Mouse (Mus musculus): ENCODE measurements around the gene Zfpm1. TPM values are rescaled to one million over a fixed set of nuclear protein-coding genes. Genes with fewer than 3 reads are reported as not detected.

Gene Zfpm1
- polyA plus RNA-seq, 1 experiment from 2014 or later = 2.1 TPM

GRCm38 (mm10) chr8:122362967-122363366 is 81.0 kb downstream of the Zfpm1 start:
- Histone ChIP-seq H3K4me1 (ENCODE audit: control insufficient read depth, insufficient read depth, low read length) (no peaks in the 10 kb centered on the region), H3K27ac (ENCODE audit: low read length) (no peak overlapping the region), H3K27me3 (ENCODE audit: control insufficient read depth, insufficient read depth, low read length) (no peaks in the 10 kb centered on the region), H3K9me3 (replicated peaks; ENCODE audit: control insufficient read depth, low read length) (no peaks in the 10 kb centered on the region), H3K36me3 (ENCODE audit: control insufficient read depth, insufficient read depth, low read length) (no peaks in the 10 kb centered on the region), H3K9ac (ENCODE audit: low read length) (no peak overlapping the region), H3K4me2 (ENCODE audit: low read depth, low read length) (no peak overlapping the region), H3K4me3 (replicated peaks; ENCODE audit: low read length) (no peak overlapping the region)
- WGBS = 34% methylated on average over 8 of the region's 8 CpGs
- no peak for ATAC-seq (ENCODE audit: insufficient read depth, low FRiP score)

- 60% methylated on average over 10 of the region's 10 CpGs for WGBS
- no peaks in the 10 kb centered on the region for H3K27me3 ChIP-seq (ENCODE audit: control insufficient read depth, insufficient read depth, low read length)
- no peak for ATAC-seq (ENCODE audit: insufficient read depth, low FRiP score)
Measured at GRCm38 (mm10) chr8:122368494-122368893, 86.6 kb downstream of the Zfpm1 start.

GRCm38 (mm10) chr8:122369665-122370064 is 87.7 kb downstream of the Zfpm1 start:
- H3K4me2 ChIP-seq (ENCODE audit: low read depth, low read length) = no peak overlapping the region
- no peaks in the 10 kb centered on the region for H3K27me3 ChIP-seq (ENCODE audit: control insufficient read depth, insufficient read depth, low read length)
- no peaks in the 10 kb centered on the region for H3K9me3 ChIP-seq (replicated peaks; ENCODE audit: control insufficient read depth, low read length)
- WGBS = 8% methylated on average over 9 of the region's 9 CpGs
- peak; percentile 71 for ATAC-seq (ENCODE audit: insufficient read depth, low FRiP score)
- H3K9ac ChIP-seq (ENCODE audit: low read length) = peak overlapping the region; percentile 28; the same call in 1 of the 2 replicates
- peaks cover 8% of the 10 kb centered on the region; the same call in 1 of the 2 replicates for H3K4me1 ChIP-seq (ENCODE audit: control insufficient read depth, insufficient read depth, low read length)
- no peak overlapping the region for H3K4me3 ChIP-seq (replicated peaks; ENCODE audit: low read length)
- no peak overlapping the region for H3K27ac ChIP-seq (ENCODE audit: low read length)
- H3K36me3 ChIP-seq (ENCODE audit: control insufficient read depth, insufficient read depth, low read length) = no peaks in the 10 kb centered on the region

More at GRCm38 (mm10) chr8:122368494-122368893, 86.6 kb downstream of the Zfpm1 start:
- no peak overlapping the region for H3K4me2 ChIP-seq (ENCODE audit: low read depth, low read length)
- H3K9me3 ChIP-seq (replicated peaks; ENCODE audit: control insufficient read depth, low read length) = no peaks in the 10 kb centered on the region
- no peak overlapping the region for H3K27ac ChIP-seq (ENCODE audit: low read length)
- H3K4me3 ChIP-seq (replicated peaks; ENCODE audit: low read length) = no peak overlapping the region
- H3K9ac ChIP-seq (ENCODE audit: low read length) = no peak overlapping the region
- peaks cover 8% of the 10 kb centered on the region; the same call in 1 of the 2 replicates for H3K4me1 ChIP-seq (ENCODE audit: control insufficient read depth, insufficient read depth, low read length)
- no peaks in the 10 kb centered on the region for H3K36me3 ChIP-seq (ENCODE audit: control insufficient read depth, insufficient read depth, low read length)

- Histone ChIP-seq H3K4me3 (replicated peaks; ENCODE audit: low read length) (no peak overlapping the region), H3K4me1 (ENCODE audit: control insufficient read depth, insufficient read depth, low read length) (peaks cover 14% of the 10 kb centered on the region; the same call in 1 of the 2 replicates), H3K4me2 (ENCODE audit: low read depth, low read length) (no peak overlapping the region), H3K27ac (ENCODE audit: low read length) (no peak overlapping the region), H3K27me3 (ENCODE audit: control insufficient read depth, insufficient read depth, low read length) (no peaks in the 10 kb centered on the region), H3K9me3 (replicated peaks; ENCODE audit: control insufficient read depth, low read length) (no peaks in the 10 kb centered on the region), H3K9ac (ENCODE audit: low read length) (no peak overlapping the region), H3K36me3 (ENCODE audit: control insufficient read depth, insufficient read depth, low read length) (no peaks in the 10 kb centered on the region)
- WGBS = 58% methylated on average over 6 of the region's 6 CpGs
- ATAC-seq (ENCODE audit: insufficient read depth, low FRiP score) = no peak
Measured at GRCm38 (mm10) chr8:122371706-122372105, 89.8 kb downstream of the Zfpm1 start.

- Histone ChIP-seq H3K36me3 (ENCODE audit: control insufficient read depth, insufficient read depth, low read length) (no peaks in the 10 kb centered on the region; the same call in 1 of the 2 replicates), H3K27ac (ENCODE audit: low read length) (no peak overlapping the region), H3K4me2 (ENCODE audit: low read depth, low read length) (no peak overlapping the region; the same call in 1 of the 2 replicates), H3K4me3 (replicated peaks; ENCODE audit: low read length) (no peak overlapping the region), H3K9ac (ENCODE audit: low read length) (peak overlapping the region; percentile 24; the same call in 1 of the 2 replicates), H3K4me1 (ENCODE audit: control insufficient read depth, insufficient read depth, low read length) (peaks cover 16% of the 10 kb centered on the region), H3K9me3 (replicated peaks; ENCODE audit: control insufficient read depth, low read length) (no peaks in the 10 kb centered on the region), H3K27me3 (ENCODE audit: control insufficient read depth, insufficient read depth, low read length) (no peaks in the 10 kb centered on the region)
- 90% methylated on average over 7 of the region's 7 CpGs for WGBS
- ATAC-seq (ENCODE audit: insufficient read depth, low FRiP score) = no peak
Measured at GRCm38 (mm10) chr8:122375320-122375719, 93.4 kb downstream of the Zfpm1 start.

- H3K27ac ChIP-seq (ENCODE audit: low read length) = 0 out of 2 replicates have a peak overlapping the region, but pooled peaks have one; percentile 20
- 19% methylated on average over 13 of the region's 13 CpGs for WGBS
- H3K4me2 ChIP-seq (ENCODE audit: low read depth, low read length) = peak overlapping the region; percentile 70
- no peaks in the 10 kb centered on the region for H3K9me3 ChIP-seq (replicated peaks; ENCODE audit: control insufficient read depth, low read length)
- H3K4me3 ChIP-seq (replicated peaks; ENCODE audit: low read length) = peak overlapping the region; percentile 86
- no peaks in the 10 kb centered on the region; the same call in 1 of the 2 replicates for H3K36me3 ChIP-seq (ENCODE audit: control insufficient read depth, insufficient read depth, low read length)
- no peaks in the 10 kb centered on the region for H3K27me3 ChIP-seq (ENCODE audit: control insufficient read depth, insufficient read depth, low read length)
- H3K9ac ChIP-seq (ENCODE audit: low read length) = peak overlapping the region; percentile 61
- ATAC-seq (ENCODE audit: insufficient read depth, low FRiP score) = peak; percentile 0; the same call in 1 of the 2 replicates
- H3K4me1 ChIP-seq (ENCODE audit: control insufficient read depth, insufficient read depth, low read length) = peaks cover 17% of the 10 kb centered on the region
Measured at GRCm38 (mm10) chr8:122375751-122376364, 93.9 kb downstream of the Zfpm1 start.

- no peaks in the 10 kb centered on the region for H3K27me3 ChIP-seq (ENCODE audit: control insufficient read depth, insufficient read depth, low read length)
- ATAC-seq (ENCODE audit: insufficient read depth, low FRiP score) = peak; percentile 96
- peak within 1 kb of the TSS; percentile 96 for H3K27ac ChIP-seq (ENCODE audit: low read length)
- H3K4me3 ChIP-seq (replicated peaks; ENCODE audit: low read length) = peak within 1 kb of the TSS; percentile 86
- under 1% methylated on average over 104 of the region's 107 CpGs for WGBS
- peak within 1 kb of the TSS; percentile 88 for H3K4me2 ChIP-seq (ENCODE audit: low read depth, low read length)
- H3K9me3 ChIP-seq (replicated peaks; ENCODE audit: control insufficient read depth, low read length) = no peaks in the 10 kb centered on the region
- peak within 1 kb of the TSS; percentile 92 for H3K9ac ChIP-seq (ENCODE audit: low read length)
- peaks cover 19% of the 10 kb centered on the region for H3K4me1 ChIP-seq (ENCODE audit: control insufficient read depth, insufficient read depth, low read length)
- no peaks in the 10 kb centered on the region; the same call in 1 of the 2 replicates for H3K36me3 ChIP-seq (ENCODE audit: control insufficient read depth, insufficient read depth, low read length)
Measured at GRCm38 (mm10) chr8:122376365-122377231, 94.7 kb downstream of the Zfpm1 start, which contains the start of gene Zc3h18. Gene Zc3h18 (plus strand): TSS chr8:122376609.

GRCm38 (mm10) chr8:122383039-122383438 is 101.1 kb downstream of the Zfpm1 start:
- no peak for ATAC-seq (ENCODE audit: insufficient read depth, low FRiP score)
- Histone ChIP-seq H3K27ac (ENCODE audit: low read length) (no peak overlapping the region), H3K4me3 (replicated peaks; ENCODE audit: low read length) (no peak overlapping the region), H3K4me1 (ENCODE audit: control insufficient read depth, insufficient read depth, low read length) (0 out of 2 replicates have a peak, but pooled peaks cover 4% of the 10 kb centered on the region), H3K36me3 (ENCODE audit: control insufficient read depth, insufficient read depth, low read length) (peaks cover 19% of the 10 kb centered on the region), H3K4me2 (ENCODE audit: low read depth, low read length) (no peak overlapping the region), H3K9me3 (replicated peaks; ENCODE audit: control insufficient read depth, low read length) (no peaks in the 10 kb centered on the region), H3K9ac (ENCODE audit: low read length) (no peak overlapping the region), H3K27me3 (ENCODE audit: control insufficient read depth, insufficient read depth, low read length) (no peaks in the 10 kb centered on the region)
- 49% methylated on average over 4 of the region's 4 CpGs for WGBS

Data from stomach, embryonic 16.5 days (tissue).